In genomic region chr12:21472487-21472886, GRCm38 (mm10) we compare ENCODE assay signal across 8 mouse cellular contexts. TPM values are rescaled to one million over a fixed set of nuclear protein-coding genes. Genes with fewer than 3 reads are reported as not detected.
DNase-seq lines count a peak whose midpoint lies in the region; ATAC-seq and TF ChIP-seq lines count a peak whose summit lies in the region.

No protein-coding gene starts in this region.

- no peak for TF ChIP-seq CTCF in thymus, adult 2 months (IDR thresholded peaks at IDR 0.05; ENCODE audit: borderline replicate concordance, control insufficient read depth, extremely low read depth, insufficient read depth, low read length, poor library complexity)

- peak; percentile 72 for ATAC-seq in common myeloid progenitor, adult 5-6 weeks (replicated peaks; ENCODE audit: low read depth, poor library complexity, severe bottlenecking)

- no peaks in the 10 kb centered on the region for H3K36me3 ChIP-seq in heart, embryonic 10.5 days
- H3K36me3 ChIP-seq in thymus, adult 2 months (ENCODE audit: control insufficient read depth, insufficient read depth, low read length) = no peaks in the 10 kb centered on the region

- DNase-seq in heart, adult 18-20 months = peak; percentile 73 to 84
- no peak for DNase-seq in heart, embryonic 10.5 days (ENCODE audit: low spot score)
- DNase-seq in CD4-positive helper T cell, adult 2 months (ENCODE audit: low read depth, low spot score) = peak; percentile 32
- peak; percentile 81 for DNase-seq in heart, postnatal 4 days
- peak; percentile 50 to 57 for DNase-seq in lung, postnatal 4 days
- DNase-seq in thymus, adult 2 months = no peak
- DNase-seq in spleen, postnatal 10 days (ENCODE audit: low spot score in 2 of 2) = no peak

- no peak overlapping the region for H3K27ac ChIP-seq in heart, embryonic 10.5 days
- no peak overlapping the region for H3K27ac ChIP-seq in thymus, adult 2 months (ENCODE audit: control insufficient read depth, insufficient read depth, low read length)

- WGBS in heart, embryonic 10.5 days = 43% methylated on average over 4 of the region's 4 CpGs
- WGBS in thymus, adult 2 months = 32% methylated on average over 4 of the region's 4 CpGs

- no peaks in the 10 kb centered on the region for H3K4me1 ChIP-seq in heart, embryonic 10.5 days
- H3K4me1 ChIP-seq in thymus, adult 2 months (replicated peaks; ENCODE audit: control insufficient read depth, insufficient read depth, low read length) = no peaks in the 10 kb centered on the region

- H3K4me3 ChIP-seq in heart, embryonic 10.5 days = no peak overlapping the region
- no peak overlapping the region for H3K4me3 ChIP-seq in thymus, adult 2 months (ENCODE audit: control insufficient read depth, insufficient read depth, low read length)

- H3K27me3 ChIP-seq in heart, embryonic 10.5 days (ENCODE audit: insufficient read depth, poor library complexity, severe bottlenecking) = no peaks in the 10 kb centered on the region
- H3K27me3 ChIP-seq in thymus, adult 2 months (ENCODE audit: control insufficient read depth, insufficient read depth, low read length) = no peaks in the 10 kb centered on the region

- no peak for TF ChIP-seq POLR2A in thymus, adult 2 months (IDR thresholded peaks at IDR 0.05; ENCODE audit: control insufficient read depth, extremely low read depth, insufficient read depth, low read length, poor library complexity)

- no peaks in the 10 kb centered on the region for H3K9me3 ChIP-seq in heart, embryonic 10.5 days

RNA-seq across cellular contexts. Expression of gene Ywhaq, which starts 55.0 kb away (rescaled TPM):
- total RNA-seq in heart, adult 18-20 months (2021) = 10 to 100 TPM; 69.8 to 76.4 TPM
- 634 and 738 TPM in 2 replicates for polyA plus RNA-seq in heart, embryonic 10.5 days (2016; fragmentation: Nextera tagmentation; extraction: Ambion mirVana)
- 232 and 249 TPM in 2 replicates for total RNA-seq in common myeloid progenitor, adult 5-6 weeks (2017)
- 100 to 1,000 TPM; 173 to 184 TPM for total RNA-seq in heart, postnatal 4 days (2021)
- 40.8 and 61.1 TPM in 2 replicates for polyA plus RNA-seq in thymus, adult 2 months (2012; rRNA removed)

Comparison
In these comparisons a context has a peak if more than half of its experiments do, and no peak if none do; other contexts are left out.
1. DNase-seq: peak in heart, adult 18-20 months (2 of 2), CD4-positive helper T cell, adult 2 months (single experiment), heart, postnatal 4 days (single experiment) and lung, postnatal 4 days (2 of 2); none in heart, embryonic 10.5 days (single experiment), thymus, adult 2 months (single experiment) and spleen, postnatal 10 days (0 of 2).